In the genomic region with DNA sequence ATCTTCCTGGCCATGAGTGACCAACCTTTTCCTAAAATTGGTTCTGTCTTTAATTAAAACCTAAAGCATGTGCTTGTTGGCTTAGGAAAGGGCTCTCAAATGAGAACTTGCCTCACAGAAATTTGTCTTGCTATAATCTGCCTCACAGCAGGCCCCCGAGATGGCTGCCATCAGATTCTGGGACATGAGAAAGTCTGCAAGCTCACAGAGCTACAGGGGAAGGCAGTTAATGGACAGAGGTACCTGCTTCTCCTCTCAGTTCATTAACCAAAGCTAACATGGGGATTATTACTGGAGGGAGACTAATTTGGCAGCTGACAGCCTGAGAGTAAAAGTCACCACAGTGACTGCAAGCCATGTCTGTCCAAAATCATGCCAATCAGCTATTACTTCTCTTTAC, we compare ENCODE assay signal across 17 mouse cellular contexts.
A peak's percentile ranks its signal among the peaks of the same experiment; 100 is the strongest.
DNase-seq lines count a peak whose midpoint lies in the region.
"Had no signal": no experiment of that assay in that cellular context is flagged by ENCODE, and none has a peak within 500 bp of the region (broad histone marks: within the 10 kb centered on the region; RNA-seq: fewer than 3 reads in every experiment).

No protein-coding gene starts in this region.

- intact Hi-C loops in left cerebral cortex, postnatal 4 days (cut with DNase I) = no loop called here
- intact Hi-C loops in heart, postnatal 10 days (cut with DNase I) = no loop called here

- peak; percentile 27 for DNase-seq in left cerebral cortex, postnatal 4 days
- DNase-seq in left cerebral cortex, adult 9 months (ENCODE audit: low spot score in 2 of 2) = no peak
- peak; percentile 8 to 12 for DNase-seq in cerebellum, adult 18-20 months
- peak; percentile 41 to 56 for DNase-seq in cerebellum, postnatal 14 days
- DNase-seq in retina, embryonic 14.5 days (ENCODE audit: low spot score) = peak; percentile 11
- no peak for DNase-seq in embryo, embryonic 10.5 days (ENCODE audit: low spot score)
- DNase-seq in heart, postnatal 10 days = no peak
- no peak for DNase-seq in ovary, postnatal 36 days (ENCODE audit: low spot score)
- DNase-seq: adrenal gland, adult 2 months; embryo, embryonic 11 days; gastrocnemius, postnatal 25 days; heart, adult 18-20 months; heart, postnatal 14 days; kidney, postnatal 36 days; liver; right cerebral cortex, postnatal 4 days; thymus, postnatal 25 days had no signal

Comparison
In these comparisons a context has a peak if more than half of its experiments do, and no peak if none do; other contexts are left out.
1. DNase-seq: peak in left cerebral cortex, postnatal 4 days (single experiment), cerebellum, adult 18-20 months (2 of 2), cerebellum, postnatal 14 days (2 of 2) and retina, embryonic 14.5 days (single experiment); none in left cerebral cortex, adult 9 months (0 of 2), embryo, embryonic 10.5 days (single experiment), heart, postnatal 10 days (0 of 2) and ovary, postnatal 36 days (single experiment).